In genomic region chr16:38095181-38095851, GRCm38 (mm10) we compare ENCODE assay signal across 13 mouse cellular contexts. TPM values are rescaled to one million over a fixed set of nuclear protein-coding genes. Genes with fewer than 3 reads are reported as not detected.
A peak's percentile ranks its signal among the peaks of the same experiment; 100 is the strongest.
DNase-seq lines count a peak whose midpoint lies in the region; ATAC-seq lines count a peak whose summit lies in the region.
"Had no signal": no experiment of that assay in that cellular context is flagged by ENCODE, and none has a peak within 500 bp of the region (broad histone marks: within the 10 kb centered on the region; RNA-seq: fewer than 3 reads in every experiment).

No protein-coding gene starts in this region.

- H3K4me1 ChIP-seq in limb, embryonic 12.5 days (replicated peaks): peaks cover 31% of the 10 kb centered on the region
- H3K4me1 ChIP-seq in limb, embryonic 10.5 days: peaks cover 16% of the 10 kb centered on the region
- H3K4me1 ChIP-seq in embryonic facial prominence, embryonic 13.5 days: peaks cover 35% of the 10 kb centered on the region
- peaks cover 62% of the 10 kb centered on the region for H3K4me1 ChIP-seq in hindbrain, embryonic 15.5 days (replicated peaks)
- H3K4me1 ChIP-seq in neural tube, embryonic 12.5 days: peaks cover 35% of the 10 kb centered on the region

- DNase-seq in limb, embryonic 10.5 days (ENCODE audit: low spot score): no peak
- no peak for DNase-seq in cerebellum, postnatal 25 days
- DNase-seq in B cell, adult 2 months: no peak
- DNase-seq: cerebellum, postnatal 14 days; gastrocnemius, postnatal 10 days; layer of hippocampus, postnatal 36 days; thymus, postnatal 36 days had no signal

- H3K4me2 ChIP-seq in limb, embryonic 12.5 days: 0 out of 2 replicates have a peak overlapping the region, but pooled peaks have one; percentile 2
- peak overlapping the region; percentile 16; the same call in 1 of the 2 replicates for H3K4me2 ChIP-seq in embryonic facial prominence, embryonic 13.5 days
- H3K4me2 ChIP-seq in hindbrain, embryonic 15.5 days: peak overlapping the region; percentile 92
- H3K4me2 ChIP-seq in neural tube, embryonic 12.5 days (replicated peaks): peak overlapping the region; percentile 78
- H3K4me2 ChIP-seq: liver, embryonic 12.5 days had no signal

- H3K9me3 ChIP-seq in limb, embryonic 12.5 days: 0 out of 2 replicates have a peak, but pooled peaks cover 5% of the 10 kb centered on the region
- no peaks in the 10 kb centered on the region for H3K9me3 ChIP-seq in limb, embryonic 10.5 days (replicated peaks)
- H3K9me3 ChIP-seq in embryonic facial prominence, embryonic 13.5 days: 0 out of 2 replicates have a peak, but pooled peaks cover 4% of the 10 kb centered on the region
- H3K9me3 ChIP-seq in hindbrain, embryonic 15.5 days: no peaks in the 10 kb centered on the region
- no peaks in the 10 kb centered on the region for H3K9me3 ChIP-seq in neural tube, embryonic 12.5 days

- peaks cover 24% of the 10 kb centered on the region for H3K36me3 ChIP-seq in limb, embryonic 12.5 days
- H3K36me3 ChIP-seq in limb, embryonic 10.5 days: peaks cover 46% of the 10 kb centered on the region
- peaks cover 20% of the 10 kb centered on the region for H3K36me3 ChIP-seq in embryonic facial prominence, embryonic 13.5 days
- peaks cover 2% of the 10 kb centered on the region; the same call in 1 of the 2 replicates for H3K36me3 ChIP-seq in hindbrain, embryonic 15.5 days
- peaks cover 15% of the 10 kb centered on the region for H3K36me3 ChIP-seq in neural tube, embryonic 12.5 days

- no peaks in the 10 kb centered on the region for H3K27me3 ChIP-seq in limb, embryonic 12.5 days
- no peaks in the 10 kb centered on the region for H3K27me3 ChIP-seq in limb, embryonic 10.5 days (ENCODE audit: low read depth, poor library complexity, severe bottlenecking)
- H3K27me3 ChIP-seq in embryonic facial prominence, embryonic 13.5 days: no peaks in the 10 kb centered on the region
- H3K27me3 ChIP-seq in hindbrain, embryonic 15.5 days: no peaks in the 10 kb centered on the region
- no peaks in the 10 kb centered on the region for H3K27me3 ChIP-seq in neural tube, embryonic 12.5 days (replicated peaks)
- H3K27me3 ChIP-seq: liver, embryonic 12.5 days had no signal

- no peak for ATAC-seq in limb, embryonic 12.5 days (ENCODE audit: insufficient number of reproducible peaks, insufficient read depth, low FRiP score, low TSS enrichment, low read depth)
- no peak for ATAC-seq in embryonic facial prominence, embryonic 13.5 days (ENCODE audit: insufficient number of reproducible peaks, insufficient read depth, low FRiP score, low TSS enrichment, low read depth)
- no peak for ATAC-seq in hindbrain, embryonic 15.5 days (ENCODE audit: low FRiP score, low read depth)
- no peak for ATAC-seq in neural tube, embryonic 12.5 days (ENCODE audit: low FRiP score, low read depth)
- ATAC-seq: activated CD4-positive, CD25-positive, alpha-beta regulatory T cell, adult 4 months; liver, embryonic 12.5 days had no signal

- no peak overlapping the region for H3K4me3 ChIP-seq in limb, embryonic 12.5 days (replicated peaks)
- no peak overlapping the region for H3K4me3 ChIP-seq in limb, embryonic 10.5 days
- H3K4me3 ChIP-seq in embryonic facial prominence, embryonic 13.5 days: no peak overlapping the region
- peak overlapping the region; percentile 97 for H3K4me3 ChIP-seq in hindbrain, embryonic 15.5 days
- H3K4me3 ChIP-seq in neural tube, embryonic 12.5 days: no peak overlapping the region
- H3K4me3 ChIP-seq: liver, embryonic 12.5 days had no signal

- WGBS in limb, embryonic 12.5 days: 81% methylated on average over 5 of the region's 5 CpGs
- 81% methylated on average over 5 of the region's 5 CpGs for WGBS in limb, embryonic 10.5 days
- 56% methylated on average over 5 of the region's 5 CpGs for WGBS in embryonic facial prominence, embryonic 13.5 days
- WGBS in hindbrain, embryonic 15.5 days: 64% methylated on average over 5 of the region's 5 CpGs
- WGBS in neural tube, embryonic 12.5 days: 84% methylated on average over 5 of the region's 5 CpGs

- H3K9ac ChIP-seq in limb, embryonic 12.5 days (replicated peaks): no peak overlapping the region
- no peak overlapping the region for H3K9ac ChIP-seq in embryonic facial prominence, embryonic 13.5 days
- H3K9ac ChIP-seq in hindbrain, embryonic 15.5 days: no peak overlapping the region
- H3K9ac ChIP-seq in neural tube, embryonic 12.5 days: no peak overlapping the region
- H3K9ac ChIP-seq: liver, embryonic 12.5 days had no signal

- no peak overlapping the region for H3K27ac ChIP-seq in limb, embryonic 12.5 days
- no peak overlapping the region for H3K27ac ChIP-seq in limb, embryonic 10.5 days
- H3K27ac ChIP-seq in embryonic facial prominence, embryonic 13.5 days: no peak overlapping the region
- H3K27ac ChIP-seq in hindbrain, embryonic 15.5 days (replicated peaks): no peak overlapping the region
- no peak overlapping the region for H3K27ac ChIP-seq in neural tube, embryonic 12.5 days
- H3K27ac ChIP-seq: liver, embryonic 12.5 days had no signal

RNA-seq across cellular contexts. Expression of gene Gsk3b, which starts 6.5 kb away (rescaled TPM):
- polyA plus RNA-seq in limb, embryonic 12.5 days (2016; fragmentation: Nextera tagmentation; extraction: Ambion mirVana): 65.6 and 68.6 TPM in 2 replicates
- polyA plus RNA-seq in limb, embryonic 10.5 days (2016; fragmentation: Nextera tagmentation; extraction: Ambion mirVana): 46.1 and 59.4 TPM in 2 replicates
- polyA plus RNA-seq in embryonic facial prominence, embryonic 13.5 days (2015; fragmentation: Nextera tagmentation; extraction: Ambion mirVana): 72.2 and 75.2 TPM in 2 replicates
- polyA plus RNA-seq in hindbrain, embryonic 15.5 days (2015; fragmentation: Nextera tagmentation; extraction: Ambion mirVana): 146 and 151 TPM in 2 replicates
- 140 and 151 TPM in 2 replicates for polyA plus RNA-seq in neural tube, embryonic 12.5 days (2016; fragmentation: Nextera tagmentation; extraction: Ambion mirVana)

Comparison
In these comparisons a context has a peak if more than half of its experiments do, and no peak if none do; other contexts are left out.
1. H3K4me2 ChIP-seq: peak in every context shown above with its lines; median percentile 92 in hindbrain, embryonic 15.5 days; 78 in neural tube, embryonic 12.5 days; 16 in embryonic facial prominence, embryonic 13.5 days; 2 in limb, embryonic 12.5 days.